Mouse (Mus musculus) brain, embryonic 14.5 days (tissue): ENCODE results near the gene Fbxl20.

Source experiments
- CTCF ChIP-seq: fragments of 200-500 bp; IDR thresholded peaks from 2 replicates; pipeline ENCODE4 v1.5.1; 2012; ENCODE audit warnings: inconsistent platforms, mild to moderate bottlenecking, moderate library complexity, borderline replicate concordance; ENCODE audit not compliant: insufficient read depth, insufficient read length; ENCODE audit errors: extremely low read depth
- POLR2A ChIP-seq: fragments of 200-500 bp; IDR thresholded peaks from 2 replicates; pipeline ENCODE4 v1.6.1; 2012; ENCODE audit warnings: mild to moderate bottlenecking, inconsistent platforms, borderline replicate concordance; ENCODE audit not compliant: poor library complexity, insufficient read depth, insufficient read length, severe bottlenecking; ENCODE audit errors: extremely low read depth

DNA sequence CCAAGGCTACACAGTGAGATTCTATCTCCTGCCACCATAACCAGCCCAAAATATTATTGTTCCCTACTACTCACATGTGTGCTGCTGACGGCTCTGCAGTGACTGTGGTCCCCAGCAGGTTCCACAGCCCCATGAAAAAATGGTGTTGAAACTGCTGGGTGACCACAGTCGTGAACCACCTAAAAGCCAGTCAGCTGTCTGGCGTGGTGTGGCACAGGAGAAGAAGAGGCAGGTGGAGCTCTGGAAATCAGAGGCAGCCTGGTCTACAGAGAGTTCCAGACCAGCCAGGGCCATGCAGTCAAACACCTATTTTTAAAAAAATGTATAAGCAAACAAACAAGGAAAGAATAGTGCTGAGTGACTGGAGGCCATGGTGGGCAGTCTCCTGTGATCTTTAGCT lies 88.8 kb downstream of the Fbxl20 start:
- TF ChIP-seq POLR2A (no peak), CTCF (no peak)
